Mouse (Mus musculus) thymus, postnatal 10 days (tissue): ENCODE data around the gene Zfp597.
A peak's percentile ranks its signal among the peaks of the same experiment; 100 is the strongest.
"Not testable (repeated sequence)": the region's sequence is repeated elsewhere in the genome, so short reads cannot be mapped to it uniquely, and the experiment has no call there.

Source experiments
- DNase-seq, 2 experiments: peaks; one replicate each; pipeline ENCODE4 v3.0.0; 2021; ENCODE audit warnings: low spot score in 2 of 2

Zfp597 gene

GRCm38 (mm10) chr16:3855776-3856175 lies 28.6 kb downstream of the Zfp597 start:
- no peak for DNase-seq

GRCm38 (mm10) chr16:3854437-3855182 lies 29.8 kb downstream of the Zfp597 start:
- no peak for DNase-seq

GRCm38 (mm10) chr16:3852586-3852985 lies 31.8 kb downstream of the Zfp597 start:
- DNase-seq = no peak

- DNase-seq = not testable (repeated sequence)
Observed at GRCm38 (mm10) chr16:3851301-3851700, 33.1 kb downstream of the Zfp597 start.

- DNase-seq = no peak
Observed at GRCm38 (mm10) chr16:3848416-3848815, 35.9 kb downstream of the Zfp597 start.

GRCm38 (mm10) chr16:3847871-3848270 lies 36.5 kb downstream of the Zfp597 start:
- no peak for DNase-seq

GRCm38 (mm10) chr16:3846711-3847518 lies 37.4 kb downstream of the Zfp597 start, which contains the start of gene Zfp174:
Gene Zfp174 (plus strand): TSS chr16:3847268.
- peak; percentile 88 to 90 for DNase-seq

- DNase-seq = no peak
Observed at GRCm38 (mm10) chr16:3843796-3844195, 40.6 kb downstream of the Zfp597 start.

GRCm38 (mm10) chr16:3842989-3843388 lies 41.4 kb downstream of the Zfp597 start:
- DNase-seq = no peak

GRCm38 (mm10) chr16:3839157-3839885 lies 45.0 kb downstream of the Zfp597 start:
- peak in 1 of 2 experiments; percentile 30 for DNase-seq

- no peak for DNase-seq
Observed at GRCm38 (mm10) chr16:3835461-3835860, 48.9 kb downstream of the Zfp597 start.

GRCm38 (mm10) chr16:3830588-3831109 lies 53.7 kb downstream of the Zfp597 start, which contains the start of gene Olfr15:
Gene Olfr15 (plus strand): TSS chr16:3830878.
- no peak for DNase-seq

GRCm38 (mm10) chr16:3829727-3830126 lies 54.6 kb downstream of the Zfp597 start:
- no peak for DNase-seq

GRCm38 (mm10) chr16:3828021-3828420 lies 56.3 kb downstream of the Zfp597 start:
- no peak for DNase-seq

- DNase-seq = no peak
Observed at GRCm38 (mm10) chr16:3820202-3820601, 64.2 kb downstream of the Zfp597 start.

GRCm38 (mm10) chr16:3814667-3815066 lies 69.7 kb downstream of the Zfp597 start:
- DNase-seq = not testable (repeated sequence)
